Mouse (Mus musculus): ENCODE measurements around the gene Itpr2. TPM values are rescaled to one million over a fixed set of nuclear protein-coding genes. Genes with fewer than 3 reads are reported as not detected.
A peak's percentile ranks its signal among the peaks of the same experiment; 100 is the strongest.

Itpr2 gene
- polyA plus RNA-seq, 1 experiment from 2014 or later = 31.2 TPM

DNA sequence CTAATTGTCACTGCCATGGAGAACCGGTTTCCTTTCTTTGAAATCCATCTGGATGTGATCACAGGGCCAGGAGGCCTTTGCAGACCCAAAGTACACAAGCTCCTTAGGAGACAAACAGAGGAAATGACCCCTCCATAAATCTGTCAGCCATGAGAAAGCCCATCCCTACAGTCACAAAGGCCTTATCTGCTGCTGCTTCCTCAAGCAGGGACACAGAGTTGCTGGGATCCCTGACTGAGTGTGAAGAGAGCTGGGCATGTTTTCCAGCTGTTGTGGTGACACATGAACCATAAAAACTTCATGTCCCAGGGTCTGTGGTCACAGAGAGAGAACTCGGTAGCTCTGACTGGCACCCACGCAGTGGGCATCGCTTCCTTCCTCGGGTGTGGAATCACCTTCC lies 28.7 kb upstream of the Itpr2 start:
- Histone ChIP-seq H3K9me3 (no peaks in the 10 kb centered on the region), H3K4me1 (peaks cover 24% of the 10 kb centered on the region), H3K4me3 (no peak overlapping the region), H3K27ac (replicated peaks) (peak overlapping the region; percentile 83), H3K36me3 (no peaks in the 10 kb centered on the region), H3K27me3 (replicated peaks) (no peaks in the 10 kb centered on the region), H3K4me2 (no peak overlapping the region), H3K9ac (no peak overlapping the region)
- ATAC-seq (ENCODE audit: extremely low read depth, insufficient number of reproducible peaks, low FRiP score, low TSS enrichment) = peak; percentile 58; the same call in 1 of the 2 replicates
- WGBS = 51% methylated on average over 5 of the region's 5 CpGs

DNA sequence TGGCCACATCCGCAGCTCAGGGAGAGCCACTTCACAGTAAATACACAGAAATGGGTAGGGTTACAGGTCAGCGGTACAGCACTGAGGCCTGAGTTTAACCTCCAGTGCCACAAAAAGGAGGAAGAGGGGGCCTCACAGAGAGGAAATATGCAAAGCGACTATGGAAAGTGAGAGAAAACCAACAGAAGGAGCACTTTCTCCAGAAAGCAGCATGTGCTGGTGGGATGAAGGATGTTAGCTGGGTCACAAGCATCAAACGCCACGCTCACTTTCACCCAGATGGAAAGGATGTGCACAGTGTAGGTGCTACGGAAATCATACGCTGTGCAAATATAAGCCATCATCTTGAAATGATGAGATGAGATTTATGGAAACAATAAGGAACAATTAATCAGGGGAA lies 28.3 kb upstream of the Itpr2 start:
- no peaks in the 10 kb centered on the region for H3K9me3 ChIP-seq
- H3K4me1 ChIP-seq = peaks cover 24% of the 10 kb centered on the region
- ATAC-seq (ENCODE audit: extremely low read depth, insufficient number of reproducible peaks, low FRiP score, low TSS enrichment) = no peak
- no peak overlapping the region for H3K9ac ChIP-seq
- H3K27me3 ChIP-seq (replicated peaks) = no peaks in the 10 kb centered on the region
- no peaks in the 10 kb centered on the region for H3K36me3 ChIP-seq
- H3K4me3 ChIP-seq = no peak overlapping the region
- H3K4me2 ChIP-seq = no peak overlapping the region
- WGBS = 60% methylated on average over 7 of the region's 7 CpGs
- peak overlapping the region; percentile 83 for H3K27ac ChIP-seq (replicated peaks)

DNA sequence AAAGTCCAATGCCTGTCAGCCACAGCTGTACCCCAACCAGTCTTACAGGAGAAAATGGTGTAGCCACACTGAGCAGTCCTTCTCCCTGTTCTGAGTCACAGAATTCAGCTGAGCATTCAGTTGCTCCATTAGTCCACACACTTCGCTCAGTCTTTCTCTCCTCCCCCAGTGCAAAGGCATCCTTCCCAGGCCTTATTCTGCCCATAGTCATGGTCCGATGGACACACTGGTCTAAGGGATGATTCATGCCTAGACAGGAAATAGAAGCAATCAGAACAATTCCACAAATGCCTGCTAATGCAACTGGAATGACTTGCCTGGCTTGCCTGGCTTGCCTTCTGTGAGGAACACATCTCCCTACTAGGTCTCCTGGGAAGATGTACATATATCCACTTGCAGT lies 25.5 kb upstream of the Itpr2 start:
- Histone ChIP-seq H3K4me3 (no peak overlapping the region), H3K4me2 (no peak overlapping the region), H3K9ac (no peak overlapping the region), H3K27ac (replicated peaks) (no peak overlapping the region), H3K4me1 (peaks cover 24% of the 10 kb centered on the region), H3K36me3 (no peaks in the 10 kb centered on the region), H3K9me3 (0 out of 2 replicates have a peak, but pooled peaks cover 8% of the 10 kb centered on the region), H3K27me3 (replicated peaks) (no peaks in the 10 kb centered on the region)
- WGBS = 71% methylated on average over 2 of the region's 2 CpGs
- ATAC-seq (ENCODE audit: extremely low read depth, insufficient number of reproducible peaks, low FRiP score, low TSS enrichment) = no peak

DNA sequence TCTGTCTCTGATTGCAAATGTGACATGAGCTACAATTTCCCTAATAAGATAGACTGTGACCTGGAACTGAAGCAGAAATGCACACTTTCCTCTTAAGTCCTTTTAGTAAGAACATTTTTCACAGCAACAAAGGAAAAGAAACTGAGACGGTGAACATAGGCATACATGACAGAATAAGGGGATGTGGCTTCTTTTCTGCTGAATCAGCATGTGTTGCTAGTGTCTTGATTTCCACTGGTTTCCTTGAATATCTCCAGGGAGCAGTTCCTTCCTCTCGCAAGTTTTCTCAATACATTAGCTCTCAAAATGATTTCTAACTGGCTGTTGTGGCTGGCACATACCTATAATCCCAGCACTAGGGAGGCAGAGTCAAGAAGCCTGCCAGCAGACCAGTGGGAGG lies 23.5 kb upstream of the Itpr2 start:
- Histone ChIP-seq H3K4me3 (no peak overlapping the region), H3K27ac (replicated peaks) (no peak overlapping the region), H3K9me3 (0 out of 2 replicates have a peak, but pooled peaks cover 8% of the 10 kb centered on the region), H3K4me1 (peaks cover 13% of the 10 kb centered on the region; the same call in 1 of the 2 replicates), H3K4me2 (no peak overlapping the region), H3K36me3 (no peaks in the 10 kb centered on the region), H3K9ac (no peak overlapping the region), H3K27me3 (replicated peaks) (no peaks in the 10 kb centered on the region)
- WGBS = 69% methylated on average over 2 of the region's 2 CpGs
- ATAC-seq (ENCODE audit: extremely low read depth, insufficient number of reproducible peaks, low FRiP score, low TSS enrichment) = no peak

DNA sequence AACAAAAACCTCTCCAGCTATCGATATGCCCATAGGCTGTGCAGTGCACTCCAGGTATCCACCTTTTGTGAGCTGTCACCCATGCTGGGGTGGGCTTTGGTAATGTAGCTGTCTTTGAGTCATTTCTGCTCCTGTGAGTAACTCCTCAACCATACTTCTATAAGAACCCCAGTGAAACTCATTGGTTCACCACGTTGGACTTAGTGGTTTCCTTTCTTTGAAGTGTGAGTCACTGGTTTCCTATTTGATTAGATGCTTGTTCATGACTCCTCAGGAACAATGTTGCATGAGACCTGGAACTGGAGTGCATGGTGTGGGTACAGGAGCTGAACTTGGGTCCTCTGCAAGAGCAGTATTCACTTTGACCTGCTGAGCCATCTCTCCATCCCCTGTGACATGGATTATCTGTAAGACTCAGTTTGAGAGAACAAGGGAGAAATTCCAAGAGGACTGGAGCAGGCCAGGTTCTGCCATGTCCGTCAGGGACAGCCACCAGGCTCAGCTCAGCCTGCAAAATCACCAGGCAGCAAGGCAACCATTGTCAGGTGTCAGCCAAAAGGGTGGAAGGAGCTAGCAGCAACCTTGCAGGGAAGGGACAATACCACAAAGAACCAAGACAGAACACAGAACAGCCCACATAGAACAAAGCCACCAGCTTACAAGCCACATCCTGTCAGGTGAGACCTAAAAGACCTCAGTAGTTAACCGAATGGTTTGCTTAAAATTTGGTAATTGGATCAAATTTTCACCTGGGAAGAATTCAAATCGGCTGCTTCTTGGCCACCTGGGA lies 19.6 kb upstream of the Itpr2 start:
- H3K9ac ChIP-seq = no peak overlapping the region
- H3K9me3 ChIP-seq = 0 out of 2 replicates have a peak, but pooled peaks cover 8% of the 10 kb centered on the region
- no peaks in the 10 kb centered on the region for H3K27me3 ChIP-seq (replicated peaks)
- H3K4me2 ChIP-seq = no peak overlapping the region
- H3K4me3 ChIP-seq = no peak overlapping the region
- no peak for ATAC-seq (ENCODE audit: extremely low read depth, insufficient number of reproducible peaks, low FRiP score, low TSS enrichment)
- 0 out of 2 replicates have a peak, but pooled peaks cover under 1% of the 10 kb centered on the region for H3K4me1 ChIP-seq
- H3K36me3 ChIP-seq = no peaks in the 10 kb centered on the region
- 67% methylated on average over 5 of the region's 5 CpGs for WGBS
- H3K27ac ChIP-seq (replicated peaks) = no peak overlapping the region

DNA sequence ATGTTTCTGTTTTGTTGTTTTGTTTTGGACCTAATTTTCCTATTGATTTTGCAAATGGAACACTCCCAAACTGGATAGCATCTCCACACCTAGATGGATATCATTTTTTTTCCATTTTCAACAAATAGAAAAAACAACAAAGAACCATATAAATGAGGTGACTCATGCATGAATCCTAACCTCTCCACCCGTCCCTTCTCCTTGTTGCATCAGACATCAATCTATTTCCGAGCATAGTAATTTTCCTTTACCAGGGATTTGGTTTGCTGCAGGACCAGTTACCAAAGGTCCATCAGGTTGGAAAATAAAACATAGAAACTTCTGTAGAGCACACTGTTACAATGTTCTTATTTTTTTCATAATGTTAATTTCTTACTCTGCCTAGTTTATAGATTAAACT lies 17.0 kb upstream of the Itpr2 start:
- H3K9me3 ChIP-seq = 0 out of 2 replicates have a peak, but pooled peaks cover 8% of the 10 kb centered on the region
- H3K27me3 ChIP-seq (replicated peaks) = no peaks in the 10 kb centered on the region
- peaks cover 10% of the 10 kb centered on the region for H3K4me1 ChIP-seq
- H3K36me3 ChIP-seq = no peaks in the 10 kb centered on the region
- ATAC-seq (ENCODE audit: extremely low read depth, insufficient number of reproducible peaks, low FRiP score, low TSS enrichment) = no peak
- H3K27ac ChIP-seq (replicated peaks) = no peak overlapping the region
- 66% methylated on average over 2 of the region's 2 CpGs for WGBS
- no peak overlapping the region for H3K4me3 ChIP-seq
- no peak overlapping the region for H3K9ac ChIP-seq
- H3K4me2 ChIP-seq = no peak overlapping the region

DNA sequence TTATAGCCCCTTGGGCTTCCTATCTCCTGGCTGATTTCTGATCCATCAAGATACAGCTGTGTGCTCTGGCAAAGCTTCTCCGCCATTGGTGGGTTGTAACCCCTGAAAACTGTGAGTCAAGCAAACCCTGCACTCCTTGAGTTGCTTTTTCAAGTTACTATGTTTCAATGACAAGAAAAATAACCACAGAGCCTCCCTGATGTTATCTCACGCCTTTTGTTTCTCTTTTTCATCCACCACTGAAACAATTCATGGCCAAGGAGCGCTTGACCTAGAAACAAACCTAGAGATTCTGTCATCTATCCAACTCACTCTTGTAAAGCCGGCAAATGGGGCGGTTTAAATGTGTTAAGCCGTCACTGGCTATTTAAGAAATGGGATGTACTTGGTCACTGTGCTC lies 13.9 kb upstream of the Itpr2 start:
- Histone ChIP-seq H3K27me3 (replicated peaks) (no peaks in the 10 kb centered on the region), H3K4me2 (no peak overlapping the region), H3K9me3 (no peaks in the 10 kb centered on the region), H3K4me3 (no peak overlapping the region), H3K27ac (replicated peaks) (no peak overlapping the region), H3K9ac (no peak overlapping the region), H3K36me3 (no peaks in the 10 kb centered on the region), H3K4me1 (peaks cover 24% of the 10 kb centered on the region)
- no peak for ATAC-seq (ENCODE audit: extremely low read depth, insufficient number of reproducible peaks, low FRiP score, low TSS enrichment)
- WGBS = 66% methylated on average over 6 of the region's 6 CpGs

DNA sequence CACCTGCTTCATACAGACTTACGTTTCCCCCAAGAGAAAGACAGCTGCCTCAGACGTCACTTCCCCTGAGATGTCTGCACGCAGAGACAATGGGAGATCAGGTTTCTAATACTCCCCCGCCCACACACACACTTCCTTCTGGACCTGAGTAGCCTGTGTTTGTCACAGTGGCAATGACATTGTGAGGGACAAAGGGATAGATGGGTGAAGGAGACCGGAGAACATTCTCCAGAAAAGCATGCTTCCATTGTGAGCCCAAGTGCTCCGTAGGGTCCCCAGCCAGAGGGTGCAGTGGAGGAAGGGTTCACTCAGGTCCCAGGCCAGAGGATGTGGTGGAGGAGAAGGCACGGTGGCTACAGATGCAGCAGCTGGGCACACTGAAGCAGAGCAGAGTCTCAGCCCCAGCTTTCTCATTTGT lies 12.5 kb upstream of the Itpr2 start:
- Histone ChIP-seq H3K4me2 (no peak overlapping the region), H3K9me3 (no peaks in the 10 kb centered on the region), H3K4me1 (peaks cover 37% of the 10 kb centered on the region), H3K36me3 (no peaks in the 10 kb centered on the region), H3K27ac (replicated peaks) (peak overlapping the region; percentile 53; the same call in 1 of the 2 replicates), H3K4me3 (no peak overlapping the region), H3K9ac (peak overlapping the region; percentile 24; the same call in 1 of the 2 replicates), H3K27me3 (replicated peaks) (no peaks in the 10 kb centered on the region)
- 0 out of 2 replicates have a peak, but pooled peaks have one; percentile 45 for ATAC-seq (ENCODE audit: extremely low read depth, insufficient number of reproducible peaks, low FRiP score, low TSS enrichment)
- WGBS = 35% methylated on average over 7 of the region's 7 CpGs

DNA sequence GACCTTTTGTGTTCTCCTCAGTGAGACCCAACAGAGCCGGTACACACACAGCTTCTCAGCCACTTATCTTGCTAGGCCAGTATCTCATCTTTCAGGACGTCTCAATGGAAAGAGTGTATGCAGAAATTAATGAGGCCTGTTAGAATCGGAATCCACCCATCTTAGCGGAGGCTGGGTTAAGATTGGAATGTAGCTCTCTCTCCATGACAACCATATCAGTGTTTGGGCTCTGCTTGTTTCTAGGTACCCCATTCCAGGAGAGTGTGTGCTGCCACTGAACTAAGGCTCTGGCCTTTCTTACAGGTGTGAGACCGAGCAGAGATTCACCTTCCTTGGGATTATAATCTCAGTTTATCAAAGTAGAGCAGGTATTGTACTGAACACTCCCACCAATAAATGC lies 11.9 kb upstream of the Itpr2 start:
- H3K9me3 ChIP-seq = no peaks in the 10 kb centered on the region
- H3K27ac ChIP-seq (replicated peaks) = peak overlapping the region; percentile 53; the same call in 1 of the 2 replicates
- no peaks in the 10 kb centered on the region for H3K36me3 ChIP-seq
- no peak for ATAC-seq (ENCODE audit: extremely low read depth, insufficient number of reproducible peaks, low FRiP score, low TSS enrichment)
- no peak overlapping the region for H3K4me3 ChIP-seq
- H3K27me3 ChIP-seq (replicated peaks) = no peaks in the 10 kb centered on the region
- no peak overlapping the region for H3K9ac ChIP-seq
- peaks cover 37% of the 10 kb centered on the region for H3K4me1 ChIP-seq
- 16% methylated on average over 5 of the region's 5 CpGs for WGBS
- H3K4me2 ChIP-seq = no peak overlapping the region

DNA sequence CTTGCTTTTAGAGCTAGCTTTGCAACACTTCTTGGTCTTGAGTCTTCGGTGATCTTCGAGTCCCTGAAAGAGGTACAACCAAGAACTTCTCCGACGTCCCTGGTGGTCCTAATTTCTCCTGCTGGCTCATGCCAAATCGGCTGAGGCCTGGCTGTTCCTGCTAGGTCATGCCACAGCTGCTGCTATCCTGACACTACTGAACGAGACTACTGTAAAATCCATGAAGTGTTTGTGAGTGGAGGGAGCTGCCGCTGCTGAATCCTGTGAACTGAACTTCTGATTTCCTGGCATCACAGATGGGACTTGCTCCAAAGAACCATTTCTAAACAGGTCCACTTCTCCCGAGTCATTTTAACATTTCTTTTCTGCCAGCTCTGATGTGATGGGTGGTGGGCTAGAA lies 11.4 kb upstream of the Itpr2 start:
- no peaks in the 10 kb centered on the region for H3K36me3 ChIP-seq
- ATAC-seq (ENCODE audit: extremely low read depth, insufficient number of reproducible peaks, low FRiP score, low TSS enrichment) = no peak
- peak overlapping the region; percentile 53 for H3K27ac ChIP-seq (replicated peaks)
- H3K9me3 ChIP-seq = no peaks in the 10 kb centered on the region
- WGBS = 60% methylated on average over 8 of the region's 8 CpGs
- H3K4me3 ChIP-seq = no peak overlapping the region
- no peaks in the 10 kb centered on the region for H3K27me3 ChIP-seq (replicated peaks)
- peaks cover 37% of the 10 kb centered on the region for H3K4me1 ChIP-seq
- no peak overlapping the region for H3K9ac ChIP-seq
- H3K4me2 ChIP-seq = no peak overlapping the region

DNA sequence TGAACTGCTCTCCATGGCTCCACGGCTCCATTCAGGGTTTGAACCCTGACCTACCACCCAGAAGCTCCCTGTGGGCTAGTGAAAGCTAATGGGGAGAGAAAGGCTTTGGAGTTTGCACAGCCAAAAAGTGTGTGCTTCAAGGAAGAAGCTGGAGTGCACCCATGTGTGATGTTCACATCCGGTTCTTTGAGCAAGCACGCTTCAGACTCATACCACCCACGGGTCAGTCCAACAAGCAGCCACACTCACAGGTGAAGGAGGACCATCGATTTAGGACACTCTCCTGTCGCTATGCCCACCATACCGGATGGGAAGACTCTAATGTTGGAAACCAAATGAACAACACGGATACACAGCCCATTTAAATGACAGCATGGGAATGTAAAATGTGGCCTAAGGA lies 9.5 kb upstream of the Itpr2 start:
- Histone ChIP-seq H3K27ac (replicated peaks) (no peak overlapping the region), H3K9me3 (no peaks in the 10 kb centered on the region), H3K4me1 (peaks cover 37% of the 10 kb centered on the region), H3K27me3 (replicated peaks) (no peaks in the 10 kb centered on the region), H3K9ac (no peak overlapping the region), H3K4me3 (no peak overlapping the region), H3K36me3 (no peaks in the 10 kb centered on the region), H3K4me2 (no peak overlapping the region)
- no peak for ATAC-seq (ENCODE audit: extremely low read depth, insufficient number of reproducible peaks, low FRiP score, low TSS enrichment)
- 85% methylated on average over 8 of the region's 8 CpGs for WGBS

DNA sequence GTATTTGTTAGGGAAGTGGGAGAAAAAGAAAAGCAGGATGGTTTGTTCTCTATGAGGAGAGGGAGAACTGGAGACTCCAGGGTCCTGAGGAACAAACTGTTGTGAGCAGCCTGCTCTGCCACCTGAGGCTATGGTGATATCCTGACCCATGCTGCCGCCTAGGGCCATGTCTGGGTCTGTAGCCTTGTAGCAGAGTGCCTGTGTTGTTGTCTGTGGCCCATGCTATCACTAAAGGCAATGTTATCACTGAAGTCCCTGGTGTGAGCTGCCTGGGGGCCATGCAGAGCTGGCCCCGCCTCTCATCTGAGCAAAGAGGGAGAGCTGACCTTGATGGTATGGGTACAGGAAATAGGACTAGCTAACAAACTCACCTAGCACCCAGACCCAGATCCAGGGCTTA lies 7.9 kb upstream of the Itpr2 start:
- H3K4me2 ChIP-seq = no peak overlapping the region
- no peaks in the 10 kb centered on the region for H3K27me3 ChIP-seq (replicated peaks)
- 54% methylated on average over 2 of the region's 2 CpGs for WGBS

More for the DNA sequence above, 7.9 kb upstream of the Itpr2 start:
- Histone ChIP-seq H3K4me1 (peaks cover 35% of the 10 kb centered on the region), H3K36me3 (no peaks in the 10 kb centered on the region), H3K4me3 (no peak overlapping the region), H3K9ac (no peak overlapping the region), H3K27ac (replicated peaks) (no peak overlapping the region), H3K9me3 (no peaks in the 10 kb centered on the region)
- ATAC-seq (ENCODE audit: extremely low read depth, insufficient number of reproducible peaks, low FRiP score, low TSS enrichment) = no peak
